Mouse (Mus musculus) erythroblast, embryonic 14.5 days (primary cell): ENCODE results near the gene Gucd1.

ENCODE experiments used
- GATA1 ChIP-seq: IDR thresholded peaks from 2 replicates; pipeline ENCODE4 v1.6.1; 2012; ENCODE audit warnings: low read length, inconsistent platforms, mixed read lengths
- TAL1 ChIP-seq: IDR thresholded peaks from 3 replicates; pipeline ENCODE4 v1.6.1; 2012; ENCODE audit warnings: low read length, inconsistent platforms, mixed read lengths

DNA sequence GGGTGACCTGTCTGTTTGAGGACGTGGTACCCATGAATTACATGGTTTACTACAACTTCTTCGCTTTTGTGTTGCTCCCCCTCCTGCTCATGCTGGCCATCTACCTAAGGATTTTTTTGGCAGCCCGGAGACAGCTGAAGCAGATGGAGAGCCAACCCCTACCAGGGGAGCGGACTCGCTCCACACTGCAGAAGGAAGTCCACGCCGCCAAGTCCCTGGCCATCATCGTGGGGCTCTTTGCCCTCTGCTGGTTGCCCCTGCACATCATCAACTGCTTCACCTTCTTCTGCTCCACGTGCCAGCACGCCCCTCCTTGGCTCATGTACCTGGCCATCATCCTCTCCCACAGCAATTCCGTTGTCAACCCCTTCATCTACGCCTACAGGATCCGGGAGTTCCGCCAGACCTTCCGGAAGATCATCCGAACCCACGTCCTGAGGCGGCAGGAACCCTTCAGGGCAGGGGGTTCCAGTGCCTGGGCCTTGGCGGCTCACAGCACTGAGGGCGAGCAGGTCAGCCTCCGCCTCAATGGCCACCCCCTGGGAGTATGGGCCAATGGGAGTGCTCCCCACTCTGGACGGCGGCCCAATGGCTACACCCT is 184.5 kb downstream of the Gucd1 start:
- TF ChIP-seq GATA1 (no peak), TAL1 (no peak)
